Mouse (Mus musculus) heart, postnatal 10 days (tissue): Measurements from ENCODE around the gene Gm34302. TPM values are rescaled to one million over a fixed set of nuclear protein-coding genes. Genes with fewer than 3 reads are reported as not detected.
"Not testable (repeated sequence)": the region's sequence is repeated elsewhere in the genome, so short reads cannot be mapped to it uniquely, and the experiment has no call there.

Source experiments
- DNase-seq, 2 experiments: peaks; one replicate each; pipeline ENCODE4 v3.0.0; 2021
- intact Hi-C: fragments of 180-260 bp; cut with DNase I; formaldehyde crosslinking; loops from one replicate; pipeline ENCODE4 v1.15.1; 2025
- total RNA-seq, 2 experiments: library from RNA; stranded (reverse); gene quantifications; 2 replicates each; pipeline ENCODE4 v1.2.3; 2021

Gene Gm34302
- total RNA-seq, result 100 to 1,000 TPM; 135 to 211 TPM

DNA sequence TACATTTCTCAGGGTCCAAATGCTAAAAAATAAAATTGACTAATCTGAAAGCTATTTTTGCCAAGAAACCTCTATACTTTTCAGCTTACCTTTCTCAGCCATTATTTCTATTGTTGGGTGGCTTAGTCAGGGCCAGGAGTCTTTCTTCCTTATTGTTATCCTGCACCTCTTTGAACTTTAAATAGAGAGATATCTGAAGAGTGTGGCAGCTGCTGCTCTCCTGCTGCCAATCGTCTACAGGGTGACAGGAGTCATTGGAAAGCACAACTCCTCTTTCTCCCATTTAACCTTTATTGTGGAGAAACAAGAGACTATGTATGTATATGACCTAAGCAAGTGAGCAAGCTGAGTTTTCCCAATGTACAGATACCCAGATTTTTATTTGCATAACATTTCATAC lies at the start of gene Gm34302:
Gene Gm34302, minus strand, starts transcription at position 154 of the 400 bp plus-strand sequence.
- intact Hi-C loops, result no loop called here
- DNase-seq, result peak; percentile 11 to 28

GRCm38 (mm10) chr3:63531847-63532246 lies 48.2 kb upstream of the Gm34302 start:
- DNase-seq, result no peak
- intact Hi-C loops, result loop anchor here (10.0 kb wide), 1 partner anchor 607 kb away; no protein-coding TSS in a partner anchor

- intact Hi-C loops, result no loop called here
- DNase-seq, result no peak
Observed at GRCm38 (mm10) chr3:63517681-63518080, 34.0 kb upstream of the Gm34302 start.

DNA sequence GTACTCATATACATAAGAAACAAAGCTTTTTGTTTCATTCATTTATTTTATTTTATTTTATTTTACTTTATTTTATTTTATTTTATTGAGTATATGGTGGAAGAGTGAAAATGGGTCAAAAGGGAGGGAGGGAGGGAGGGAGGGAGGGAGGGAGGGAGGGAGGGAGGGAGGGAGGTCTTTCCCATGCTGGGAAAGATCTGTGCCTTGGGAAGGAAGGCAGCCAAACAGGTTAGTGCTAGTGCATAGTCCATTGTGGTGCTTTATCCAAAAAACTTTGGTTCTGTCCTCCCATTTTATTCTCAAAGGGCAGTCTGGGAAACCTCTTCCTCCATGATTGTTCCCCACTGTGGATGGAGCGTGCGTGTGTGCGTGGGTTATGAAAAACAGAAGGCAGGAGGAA lies 32.6 kb upstream of the Gm34302 start:
- intact Hi-C loops, result not testable (repeated sequence)

DNA sequence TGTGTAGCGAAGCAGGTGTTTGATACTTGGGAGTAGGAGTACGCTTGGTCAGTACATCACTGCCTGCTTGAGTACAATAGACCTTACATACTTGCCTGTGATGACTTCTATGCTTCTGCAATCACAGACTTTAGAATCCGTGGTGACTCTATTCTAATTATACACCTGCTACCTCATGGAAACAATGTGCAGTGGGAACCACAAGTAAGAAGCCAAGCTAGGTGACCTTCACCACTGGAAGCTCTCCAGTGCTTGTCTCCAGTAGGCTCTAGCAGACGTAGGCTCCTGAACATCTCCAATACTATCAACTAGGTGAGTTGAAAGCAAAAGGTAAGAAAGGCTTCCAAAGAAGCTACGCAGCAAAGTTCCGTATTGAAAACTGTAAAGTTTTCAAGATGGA lies 27.6 kb upstream of the Gm34302 start:
- intact Hi-C loops, result no loop called here
- DNase-seq, result peak; percentile 49 to 66

More for the DNA sequence above, 32.6 kb upstream of the Gm34302 start:
- DNase-seq, result not testable (repeated sequence)

GRCm38 (mm10) chr3:63509484-63509883 lies 25.8 kb upstream of the Gm34302 start:
- no peak for DNase-seq
- intact Hi-C loops, result no loop called here

DNA sequence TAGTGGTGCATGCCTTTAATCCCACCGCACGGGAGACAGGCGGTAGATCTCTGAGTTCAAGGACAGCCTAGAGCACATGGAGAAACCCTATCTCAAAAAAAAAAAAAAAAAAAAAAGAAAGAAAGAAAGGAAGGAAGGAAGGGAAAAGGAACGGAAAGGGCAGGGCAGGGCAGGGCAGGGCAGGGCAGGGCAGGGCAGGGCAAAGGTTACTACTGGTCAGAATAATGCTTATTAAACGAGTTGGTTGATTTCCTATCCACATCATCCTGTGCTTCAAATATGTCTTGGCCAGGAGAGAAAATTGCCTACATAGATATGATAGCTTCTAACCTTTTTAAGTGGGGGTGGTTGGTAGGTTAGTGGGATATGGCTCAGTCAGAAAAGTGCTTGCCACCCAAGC lies 25.2 kb upstream of the Gm34302 start:
- intact Hi-C loops, result no loop called here
- no peak for DNase-seq

DNA sequence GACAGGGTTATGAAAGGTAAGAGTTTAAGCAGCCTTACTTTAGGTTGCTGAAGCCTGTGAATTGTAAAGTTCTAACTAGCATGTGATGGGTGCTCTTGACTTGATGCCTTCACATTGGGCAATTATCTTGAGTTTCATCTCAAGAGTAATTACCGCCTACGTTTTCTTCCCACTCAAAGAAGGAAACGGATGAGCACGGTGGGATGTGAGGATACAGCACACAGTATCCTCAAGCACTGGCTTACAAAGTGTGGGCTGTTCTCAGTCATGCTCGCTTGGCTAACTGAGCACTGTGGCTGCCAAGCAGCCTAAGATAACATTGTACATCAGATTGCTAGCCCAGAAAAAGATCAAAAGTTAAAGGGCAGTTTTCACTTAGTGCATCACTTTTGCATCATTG lies 20.8 kb upstream of the Gm34302 start:
- no peak for DNase-seq
- intact Hi-C loops, result no loop called here

DNA sequence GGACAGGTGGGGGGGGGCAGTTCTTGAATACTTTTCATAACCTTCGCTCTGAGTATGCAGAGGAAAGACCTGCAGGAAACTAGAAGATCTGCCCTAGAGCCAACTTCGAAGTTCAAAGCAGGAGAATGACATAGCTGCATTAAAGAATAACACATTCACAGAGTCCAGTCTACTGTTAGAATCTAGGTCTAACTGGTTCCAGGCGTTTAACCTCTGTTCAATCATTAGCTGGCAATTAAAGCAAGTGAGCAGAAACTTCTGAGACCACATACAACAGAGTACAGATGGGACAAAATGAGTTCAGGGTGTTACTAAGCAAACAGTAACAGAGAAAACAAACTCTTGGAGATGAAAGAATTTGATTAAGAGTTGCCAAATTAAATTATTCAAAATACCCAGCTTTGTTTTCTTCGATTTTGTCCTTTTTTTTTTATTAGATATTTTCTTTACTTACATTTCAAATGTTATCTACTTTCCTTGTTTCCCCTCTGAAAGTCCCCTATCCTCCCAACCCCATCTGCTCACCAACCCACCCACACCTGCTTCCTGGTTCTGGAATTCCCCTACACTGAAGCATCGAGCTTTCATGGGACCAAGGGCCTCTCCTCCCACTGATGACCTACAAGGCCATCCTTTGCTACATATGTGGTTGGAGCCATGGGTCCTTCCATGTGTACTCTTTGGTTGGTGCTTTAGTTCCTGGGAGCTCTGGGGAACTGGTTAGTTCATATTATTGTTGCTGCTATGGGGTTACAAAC lies 11.1 kb upstream of the Gm34302 start:
- no peak for DNase-seq

GRCm38 (mm10) chr3:63493563-63493962 lies 9.9 kb upstream of the Gm34302 start:
- intact Hi-C loops, result no loop called here
- DNase-seq, result no peak

More for the DNA sequence above, 11.1 kb upstream of the Gm34302 start:
- intact Hi-C loops, result no loop called here

GRCm38 (mm10) chr3:63440426-63441125 lies 43.1 kb downstream of the Gm34302 start:
- intact Hi-C loops, result no loop called here
- peak; percentile 51 to 60 for DNase-seq

- intact Hi-C loops, result no loop called here
- peak; percentile 40 to 58 for DNase-seq
Observed at GRCm38 (mm10) chr3:63439738-63440137, 43.9 kb downstream of the Gm34302 start.

DNA sequence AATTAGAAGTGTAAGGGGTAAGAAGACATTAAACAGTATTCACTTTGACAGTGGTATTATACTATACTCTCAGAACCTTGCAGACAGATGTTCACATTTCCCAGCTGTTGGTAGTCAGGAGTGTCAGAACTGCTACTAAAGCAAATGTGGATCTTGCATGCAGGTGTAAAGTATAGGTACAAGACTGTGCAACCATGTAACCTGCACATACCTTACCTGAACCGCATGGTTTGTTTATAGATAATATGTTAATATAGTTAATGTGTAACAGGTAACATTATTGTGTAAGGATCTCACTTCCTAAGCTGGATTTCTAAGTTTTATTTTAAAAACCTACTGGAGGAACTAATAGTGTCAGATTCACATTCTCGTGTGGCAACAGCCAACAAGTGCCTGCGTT lies 44.8 kb downstream of the Gm34302 start:
- no peak for DNase-seq
- intact Hi-C loops, result no loop called here

Other genes starting within 250 kb of the Gm34302 start
- 10 to 100 TPM; 10.5 to 11.1 TPM for gene Mme, start 242.3 kb downstream of the Gm34302 start, total RNA-seq